Mouse (Mus musculus): Measurements from ENCODE around the gene P4ha3.

- TF ChIP-seq EP300 (IDR thresholded peaks at IDR 0.05; ENCODE audit: low read depth) (no peak), CTCF (IDR thresholded peaks at IDR 0.05; ENCODE audit: low read depth) (no peak)
Observed at GRCm38 (mm10) chr7:100302316-100302715, 17.0 kb downstream of the P4ha3 start.

All from liver, embryonic 14.5 days (tissue).